Mouse (Mus musculus): ENCODE results near the gene Bri3.

Bri3 gene

DNA sequence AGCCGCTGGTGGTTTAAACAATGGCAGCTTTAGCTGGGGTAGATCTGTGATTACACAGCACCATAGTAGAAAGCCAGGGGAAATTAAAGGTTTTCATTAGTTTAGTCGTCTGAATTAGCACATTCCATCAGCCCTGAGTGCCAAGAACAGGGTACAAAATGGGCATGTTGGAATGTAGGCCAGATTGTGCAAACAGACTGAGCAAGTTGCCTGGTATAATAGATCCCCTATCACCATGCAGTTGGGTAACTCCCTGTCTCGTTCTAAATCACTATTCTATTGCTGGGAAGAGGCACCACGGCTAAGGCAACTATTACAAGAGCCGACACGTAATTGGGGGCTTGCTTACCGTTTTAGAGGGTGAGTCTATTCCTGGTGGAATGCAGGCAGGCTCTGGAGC lies 9.5 kb upstream of the Bri3 start:
- no peak for DNase-seq

DNA sequence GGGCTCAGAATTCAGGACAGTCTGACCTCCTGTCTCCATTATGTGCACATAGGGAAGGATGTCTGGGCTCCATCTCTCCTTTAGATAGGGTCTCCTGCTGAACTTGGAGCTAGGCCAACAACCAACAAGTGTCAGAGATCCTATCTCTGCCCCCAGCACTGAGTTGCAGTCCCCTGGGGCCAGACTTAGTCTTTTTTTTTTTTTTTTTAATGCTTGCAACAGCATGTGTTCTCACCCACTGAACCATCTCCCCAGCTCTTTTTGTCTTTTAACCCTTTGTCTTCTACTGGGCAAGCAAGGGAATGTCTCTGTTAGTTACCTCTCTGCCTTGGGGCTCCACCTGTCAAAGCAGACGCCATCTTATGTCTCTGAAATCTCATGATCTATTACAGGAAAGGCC lies 5.3 kb upstream of the Bri3 start:
- DNase-seq = no peak

DNA sequence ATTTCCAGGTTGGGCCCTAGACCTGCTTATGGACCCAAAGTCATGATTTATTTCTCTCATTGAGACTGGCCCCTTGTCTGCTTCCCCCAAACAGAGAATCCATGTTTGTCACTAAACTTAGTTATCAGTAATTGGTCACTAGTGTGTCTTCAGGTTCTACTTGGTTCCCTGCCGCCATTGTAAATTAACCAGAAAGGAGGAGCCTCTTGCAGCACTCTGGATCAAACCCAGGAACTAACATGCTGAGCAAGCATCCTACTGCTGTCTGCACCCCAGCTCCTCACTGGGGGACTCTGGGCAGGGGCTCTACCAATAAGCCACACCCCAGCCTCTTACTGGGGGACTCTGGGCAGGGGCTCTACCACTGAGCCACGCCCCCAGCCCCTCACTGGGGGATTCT lies 1.4 kb downstream of the Bri3 start:
- DNase-seq = no peak

- DNase-seq = no peak
Observed at GRCm38 (mm10) chr5:144246669-144247068, 2.4 kb downstream of the Bri3 start.

- no peak for DNase-seq
Observed at GRCm38 (mm10) chr5:144247307-144247706, 3.1 kb downstream of the Bri3 start.

DNA sequence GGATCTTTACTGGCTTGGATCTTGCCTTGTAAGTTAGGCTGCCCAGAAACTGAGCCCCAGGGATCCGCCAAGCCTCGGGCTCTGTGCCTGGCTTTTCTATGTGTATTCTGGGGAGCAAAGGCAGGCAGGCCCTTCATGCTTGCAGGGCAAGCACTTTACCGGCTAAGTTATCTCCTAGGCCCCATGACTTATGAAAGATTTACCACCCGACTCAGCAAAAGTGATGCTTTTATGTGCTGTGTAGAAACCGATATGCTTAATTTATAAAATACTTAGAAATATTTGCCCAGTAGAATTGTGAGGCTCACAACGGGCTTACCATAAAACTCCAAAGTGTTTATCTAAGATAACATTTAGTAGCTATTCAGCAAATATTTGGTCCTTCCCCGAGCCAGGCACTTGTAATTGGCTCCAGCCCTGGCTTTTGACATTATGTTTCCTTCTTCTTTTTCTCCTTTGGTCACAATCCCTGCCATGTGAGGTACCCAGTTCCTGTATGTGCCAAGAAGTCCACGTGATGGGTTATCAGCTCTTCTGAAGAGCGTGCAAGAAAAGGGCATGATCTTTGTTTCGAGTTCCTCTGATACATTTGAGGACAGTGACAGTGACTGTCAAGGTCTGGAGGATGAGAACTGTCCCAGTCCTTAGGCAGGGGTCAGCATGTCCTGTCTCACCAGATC lies 3.8 kb downstream of the Bri3 start:
- DNase-seq = peak; percentile 59 to 71

DNA sequence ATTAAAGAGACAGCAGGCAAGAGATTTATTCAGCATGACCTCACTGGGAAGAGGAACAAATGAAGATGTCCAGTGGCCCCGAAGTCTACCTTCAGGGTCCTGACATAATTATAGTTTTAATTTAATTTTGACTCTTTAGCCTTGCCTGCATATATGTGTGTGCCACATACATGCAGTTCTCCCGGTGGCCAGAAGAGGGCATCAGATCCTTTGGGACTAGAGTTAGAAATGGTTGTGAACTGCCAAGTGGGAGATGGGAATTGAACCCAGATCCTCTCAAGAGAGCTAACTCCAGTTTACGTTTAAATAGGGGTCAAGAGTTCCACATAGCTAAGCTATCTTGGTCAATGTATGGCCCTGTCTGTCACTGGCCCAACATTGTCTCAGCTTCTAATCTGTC lies 5.6 kb downstream of the Bri3 start:
- no peak for DNase-seq

GRCm38 (mm10) chr5:144251876-144252577 lies 7.8 kb downstream of the Bri3 start:
- DNase-seq = no peak

GRCm38 (mm10) chr5:144253212-144253611 lies 9.0 kb downstream of the Bri3 start:
- DNase-seq = no peak

GRCm38 (mm10) chr5:144254122-144254810 lies 10.0 kb downstream of the Bri3 start:
- DNase-seq = peak; percentile 81 to 89

DNA sequence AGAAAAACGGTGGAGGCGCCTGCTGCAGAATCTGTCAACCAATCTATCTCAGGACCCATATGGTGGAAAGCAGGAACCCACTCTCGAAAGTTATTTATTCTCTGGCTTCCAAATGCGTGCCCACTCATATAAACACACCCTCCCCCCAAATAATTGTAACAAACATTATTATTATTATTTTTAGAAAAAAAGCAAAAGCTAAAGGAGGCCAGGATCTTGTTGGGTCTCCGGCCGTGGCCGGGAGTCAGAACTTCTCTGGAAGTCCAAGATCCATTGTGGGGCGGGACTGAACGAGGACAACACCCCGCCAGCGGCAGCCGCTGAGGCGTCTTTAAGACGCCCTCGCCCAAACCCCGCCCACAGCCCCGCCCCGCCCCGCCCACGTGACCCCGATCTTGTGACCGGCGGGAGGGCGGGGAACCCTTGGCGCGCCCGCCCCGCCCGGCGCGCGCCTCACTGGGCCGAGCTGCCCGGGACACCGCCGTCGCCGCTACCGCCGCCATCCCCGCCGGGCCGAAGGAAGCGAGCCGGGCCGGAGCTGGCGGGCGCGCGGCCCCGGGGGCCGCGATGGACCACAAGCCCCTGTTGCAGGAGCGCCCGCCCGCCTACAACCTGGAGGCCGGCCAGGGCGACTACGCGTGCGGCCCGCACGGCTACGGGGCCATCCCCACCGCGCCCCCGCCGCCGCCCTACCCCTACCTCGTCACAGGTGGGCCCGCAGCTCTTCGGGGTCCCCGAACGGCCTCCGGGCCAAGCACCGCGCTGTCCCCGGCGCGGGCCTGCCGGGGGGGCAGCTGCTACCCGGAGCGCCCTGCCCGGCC lies 10.8 kb downstream of the Bri3 start:
- DNase-seq = peak; percentile 89 to 94

DNA sequence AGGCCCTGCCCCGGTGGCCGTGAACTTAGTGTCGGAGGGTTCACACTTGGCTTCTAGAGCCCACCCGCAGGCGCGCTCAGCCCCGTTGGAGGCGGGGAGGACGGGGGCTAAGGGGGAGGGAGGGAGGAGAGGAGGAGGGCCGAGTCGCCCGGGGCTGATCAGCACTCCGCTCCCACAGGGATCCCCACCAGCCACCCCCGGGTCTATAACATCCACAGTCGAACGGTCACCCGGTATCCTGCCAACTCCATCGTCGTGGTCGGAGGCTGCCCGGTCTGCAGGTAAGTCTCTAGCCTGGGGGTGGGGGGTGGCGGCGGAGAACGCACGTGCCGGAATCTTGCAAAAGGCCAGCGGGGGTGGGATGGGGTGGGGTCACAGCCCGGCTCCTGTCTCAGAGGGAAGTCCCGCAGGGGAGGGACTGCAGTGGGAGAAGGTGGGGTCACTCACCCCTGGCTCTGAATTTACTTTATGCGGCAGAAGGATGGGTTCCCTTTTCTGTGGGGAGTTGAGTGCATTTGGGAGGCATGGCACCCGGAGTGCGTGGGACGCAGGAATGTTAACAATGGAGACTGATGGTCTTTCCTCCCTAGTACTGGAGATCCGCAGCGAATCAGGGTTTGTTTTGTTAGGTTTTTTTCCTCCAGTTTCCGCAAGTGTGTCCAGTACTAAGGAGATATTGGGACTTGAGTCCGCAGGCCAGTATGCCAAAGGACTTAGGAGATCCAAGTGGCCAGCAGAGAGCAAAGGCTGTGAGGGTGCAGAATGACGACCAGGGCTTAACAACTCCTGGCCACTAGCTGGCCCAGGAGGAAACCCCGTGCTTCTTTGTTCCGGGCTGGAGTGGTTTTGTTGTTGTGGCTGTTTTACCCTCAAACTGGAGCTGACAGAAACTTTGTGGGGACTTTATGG lies 11.6 kb downstream of the Bri3 start:
- DNase-seq = peak; percentile 67 to 72

DNA sequence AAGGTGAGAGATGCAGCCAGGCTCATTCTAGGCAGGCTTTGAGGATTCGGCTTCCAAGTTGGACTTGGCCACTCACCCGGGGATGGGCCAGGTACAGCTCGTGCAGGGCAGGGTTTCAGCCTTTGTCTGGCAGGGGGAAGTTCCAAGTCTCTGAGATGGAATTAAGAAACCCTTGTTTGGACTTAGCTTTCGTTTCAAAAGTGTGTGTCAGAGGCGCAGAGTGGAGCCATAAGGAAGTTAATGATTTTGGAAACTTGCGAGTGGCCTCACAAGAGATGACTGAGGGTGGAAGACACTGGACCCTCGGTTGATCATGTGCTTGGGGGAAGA lies 12.3 kb downstream of the Bri3 start:
- no peak for DNase-seq

GRCm38 (mm10) chr5:144256888-144257287 lies 12.7 kb downstream of the Bri3 start:
- no peak for DNase-seq

DNA sequence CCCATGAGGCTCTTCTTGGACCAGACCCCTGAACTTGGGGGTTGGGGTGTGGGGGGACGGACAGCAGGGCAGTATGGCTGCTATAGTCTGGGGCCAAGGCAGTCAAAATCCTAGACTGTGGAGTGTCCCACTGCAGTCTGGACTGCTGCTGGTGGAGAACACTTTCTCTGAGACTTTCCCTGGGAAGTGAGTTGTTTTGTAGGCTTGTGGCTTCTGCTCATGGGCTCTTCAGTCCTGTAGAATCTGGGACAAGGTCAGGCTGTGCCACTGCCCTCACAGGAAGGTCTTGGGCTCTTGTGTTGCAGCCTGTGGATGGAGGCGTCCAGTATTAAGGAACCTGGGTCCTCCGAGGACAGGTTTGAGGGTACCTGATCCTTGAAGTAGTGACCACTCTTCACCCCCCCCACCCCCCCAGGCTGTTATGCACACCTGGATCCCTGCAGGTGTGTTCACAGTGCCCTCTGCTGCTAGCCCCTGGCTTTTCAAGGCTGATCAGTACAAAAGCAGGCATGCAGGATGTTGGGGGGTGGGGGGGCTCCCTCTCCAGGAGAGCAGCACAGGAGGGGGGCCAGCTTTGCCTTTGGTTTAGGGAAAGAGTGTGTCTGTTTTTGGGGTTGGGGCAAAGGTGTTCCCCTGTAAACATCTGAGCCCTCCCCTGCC lies 13.3 kb downstream of the Bri3 start:
- DNase-seq = no peak

DNA sequence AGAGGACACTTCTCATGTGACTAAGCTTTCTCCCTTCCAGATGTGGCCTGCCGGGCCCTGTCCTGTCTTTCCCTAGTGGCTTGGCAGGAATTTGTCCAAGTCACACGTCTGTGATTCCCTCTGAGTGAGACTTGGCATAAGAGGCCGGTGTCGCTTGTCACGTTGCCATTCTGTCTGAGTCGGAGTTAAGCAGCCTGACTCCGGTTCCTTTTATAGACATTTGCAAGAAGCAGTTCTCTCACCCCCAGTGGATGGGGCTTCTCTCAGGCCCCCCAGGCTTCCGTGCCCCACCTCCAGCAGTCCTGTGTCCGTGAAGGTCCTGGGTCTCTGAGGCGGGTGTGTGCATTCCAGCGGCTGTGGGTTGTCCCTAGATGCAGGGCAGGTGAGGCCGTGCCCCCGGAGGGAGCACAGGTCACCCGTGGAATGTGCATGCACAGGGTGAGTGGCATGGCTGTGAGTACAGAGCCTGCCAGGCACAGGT lies 13.9 kb downstream of the Bri3 start:
- DNase-seq = peak; percentile 69 to 81

GRCm38 (mm10) chr5:144258687-144259086 lies 14.4 kb downstream of the Bri3 start:
- no peak for DNase-seq

DNA sequence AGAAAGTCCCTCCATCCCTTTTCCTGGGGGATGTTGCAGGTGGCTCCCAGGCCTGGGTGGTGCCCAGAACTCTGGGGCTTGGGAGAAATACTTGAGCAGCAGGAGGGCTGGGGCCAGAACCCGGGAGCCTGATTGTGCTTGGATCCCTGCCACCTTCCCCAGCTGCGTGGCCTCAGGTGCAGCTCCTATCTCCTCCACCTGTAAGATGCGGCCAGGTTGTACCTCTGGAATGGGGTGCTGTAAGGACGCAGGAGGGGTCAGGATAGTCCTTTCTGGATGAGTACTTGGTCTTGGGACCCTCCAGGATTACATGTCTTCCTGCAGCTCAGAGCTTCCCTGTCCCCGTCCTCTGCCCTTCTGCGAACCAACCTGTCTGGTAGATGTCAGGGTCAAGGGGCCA lies 15.0 kb downstream of the Bri3 start:
- no peak for DNase-seq

DNA sequence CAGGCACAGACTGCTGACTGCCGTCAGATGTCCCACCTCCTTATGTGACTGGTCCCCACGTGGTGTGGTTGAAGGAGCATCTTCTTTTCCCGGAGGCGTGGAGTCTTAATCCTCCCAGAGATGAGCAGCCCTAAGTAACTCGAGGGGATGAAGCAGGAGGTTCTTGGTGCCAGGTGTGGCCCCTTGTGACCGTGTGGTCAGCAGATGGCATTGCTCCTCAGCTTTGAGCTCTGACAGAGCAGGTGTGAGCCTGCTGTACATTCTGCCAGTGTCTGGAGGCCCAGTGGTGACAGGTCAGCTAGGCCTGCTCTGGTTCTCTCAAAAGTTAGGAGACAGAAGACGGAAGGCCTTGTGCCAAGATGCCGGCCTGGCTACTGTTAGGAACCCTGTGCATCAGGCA lies 16.2 kb downstream of the Bri3 start:
- DNase-seq = no peak

- DNase-seq = no peak
Observed at GRCm38 (mm10) chr5:144261309-144261708, 17.1 kb downstream of the Bri3 start.

- no peak for DNase-seq
Observed at GRCm38 (mm10) chr5:144261829-144262228, 17.6 kb downstream of the Bri3 start.

- DNase-seq = peak in 1 of 2 experiments; percentile 65
Observed at GRCm38 (mm10) chr5:144263082-144263481, 18.8 kb downstream of the Bri3 start.

Measured in lung, postnatal 4 days (tissue).